Mouse (Mus musculus): Measurements from ENCODE around the gene Trim16. TPM values are rescaled to one million over a fixed set of nuclear protein-coding genes. Genes with fewer than 3 reads are reported as not detected.
A peak's percentile ranks its signal among the peaks of the same experiment; 100 is the strongest.

Trim16 gene
- total RNA-seq (2021) = 1 to 10 TPM; 1.4 to 1.6 TPM
- long read RNA-seq, experiment 1, partial matches to known transcripts = 0 of 2 reads
- long read RNA-seq, experiment 1, other reads (novel, unspliced or antisense) = 0 of 2 reads
- long read RNA-seq, experiment 2, partial matches to known transcripts = 0 of 4 reads
- long read RNA-seq, experiment 2, other reads (novel, unspliced or antisense) = 2 of 4 reads

DNA sequence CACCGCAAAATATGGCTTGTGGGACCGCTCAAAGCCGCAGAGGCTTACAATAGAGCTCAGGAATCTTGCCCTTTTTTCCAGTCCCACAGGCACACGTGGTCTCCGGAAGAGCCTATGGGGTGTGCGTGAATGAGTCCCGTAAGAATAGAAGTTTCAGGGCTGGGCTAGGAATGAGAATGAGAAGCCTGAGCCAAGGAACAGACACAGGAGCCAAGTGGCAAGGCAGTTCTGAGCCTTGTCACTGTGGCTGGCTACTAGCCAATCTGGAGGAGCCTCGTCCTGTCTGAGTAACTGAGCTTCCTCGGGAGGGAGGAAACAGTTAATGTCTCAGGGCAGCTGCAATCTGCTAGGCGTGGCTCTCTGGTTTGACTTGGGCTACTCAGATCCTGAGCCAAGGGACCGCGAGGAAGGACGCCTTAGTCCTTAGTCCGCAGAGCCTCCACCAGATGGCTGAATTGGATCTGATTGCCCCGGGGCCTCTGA, at the start of gene Trim16:
Gene Trim16, plus strand, starts transcription at position 173 of the 483 bp plus-strand sequence.
- DNase-seq (ENCODE audit: low spot score in 2 of 2) = peak in 1 of 2 experiments; percentile 14
- H3K27ac ChIP-seq = peak within 1 kb of the TSS; percentile 55; the same call in 1 of the 2 replicates
- peak within 1 kb of the TSS; percentile 44 for H3K4me3 ChIP-seq
- TF ChIP-seq CTCF (conservative IDR thresholded peaks at IDR 0.05) = no peak

- H3K4me3 ChIP-seq = no peak overlapping the region
- peak in 1 of 2 experiments; percentile 13 for DNase-seq (ENCODE audit: low spot score in 2 of 2)
- no peak overlapping the region for H3K27ac ChIP-seq
- no peak for TF ChIP-seq CTCF (conservative IDR thresholded peaks at IDR 0.05)
Observed at GRCm38 (mm10) chr11:62776510-62776909, 43.5 kb upstream of the Trim16 start.

GRCm38 (mm10) chr11:62788935-62789616, 31.0 kb upstream of the Trim16 start, which contains the start of gene Zfp286:
TSS of gene Zfp286 (minus strand) at chr11:62789462.
- peak within 1 kb of the TSS; percentile 83 for H3K4me3 ChIP-seq
- 0 out of 2 replicates have a peak, but pooled peaks have one; percentile 7 for TF ChIP-seq CTCF (conservative IDR thresholded peaks at IDR 0.05)
- peak; percentile 92 to 94 for DNase-seq (ENCODE audit: low spot score in 2 of 2)
- H3K27ac ChIP-seq = peak within 1 kb of the TSS; percentile 78

DNA sequence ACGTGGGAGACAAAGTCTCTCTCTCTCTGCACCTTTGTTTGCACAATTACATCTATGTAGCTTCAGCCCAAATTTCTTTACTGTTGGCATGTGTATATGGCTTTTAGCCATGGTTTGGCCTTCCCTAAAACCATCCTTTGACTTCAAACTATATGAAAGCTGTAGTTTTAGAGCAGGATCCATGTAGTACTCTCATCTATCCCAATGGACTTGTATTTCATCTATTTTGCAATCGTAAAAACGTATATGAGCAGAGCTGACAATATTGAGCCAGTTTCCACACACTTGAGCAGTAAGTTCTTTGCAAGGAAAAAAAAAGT, 30.5 kb upstream of the Trim16 start:
- Histone ChIP-seq H3K27ac (peak overlapping the region; percentile 78), H3K4me3 (peak overlapping the region; percentile 83)
- DNase-seq (ENCODE audit: low spot score in 2 of 2) = no peak
- TF ChIP-seq CTCF (conservative IDR thresholded peaks at IDR 0.05) = no peak

GRCm38 (mm10) chr11:62804119-62804518, 15.9 kb upstream of the Trim16 start:
- Histone ChIP-seq H3K4me3 (no peak overlapping the region), H3K27ac (no peak overlapping the region)
- TF ChIP-seq CTCF (conservative IDR thresholded peaks at IDR 0.05) = no peak
- DNase-seq (ENCODE audit: low spot score in 2 of 2) = no peak

GRCm38 (mm10) chr11:62807965-62808364, 12.1 kb upstream of the Trim16 start:
- H3K4me3 ChIP-seq = no peak overlapping the region
- DNase-seq (ENCODE audit: low spot score in 2 of 2) = no peak
- no peak for TF ChIP-seq CTCF (conservative IDR thresholded peaks at IDR 0.05)
- H3K27ac ChIP-seq = no peak overlapping the region

- TF ChIP-seq CTCF (conservative IDR thresholded peaks at IDR 0.05) = peak; percentile 71
- no peak overlapping the region for H3K27ac ChIP-seq
- no peak for DNase-seq (ENCODE audit: low spot score in 2 of 2)
- no peak overlapping the region for H3K4me3 ChIP-seq
Observed at GRCm38 (mm10) chr11:62809201-62809600, 10.8 kb upstream of the Trim16 start.

DNA sequence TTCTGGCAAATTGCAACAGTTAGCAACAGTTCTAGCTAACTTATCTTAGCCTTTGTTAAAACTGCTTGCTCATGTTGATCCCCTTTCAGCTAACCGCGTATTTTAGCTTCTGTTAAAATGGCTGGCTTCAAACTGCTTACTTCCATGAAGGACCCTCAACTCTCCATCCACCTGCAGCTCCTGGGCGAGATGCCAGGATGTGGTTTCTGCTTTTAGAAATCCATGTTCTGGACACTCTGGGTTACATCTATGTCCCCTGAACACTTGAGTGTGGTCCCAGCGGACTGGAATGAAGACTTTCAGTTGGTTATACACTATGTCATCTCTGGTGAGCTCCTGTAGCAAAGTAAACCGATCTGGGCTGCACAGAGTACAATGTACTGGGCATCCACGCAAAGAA, 7.8 kb upstream of the Trim16 start:
- H3K27ac ChIP-seq = no peak overlapping the region
- no peak for DNase-seq (ENCODE audit: low spot score in 2 of 2)
- no peak overlapping the region for H3K4me3 ChIP-seq
- no peak for TF ChIP-seq CTCF (conservative IDR thresholded peaks at IDR 0.05)

GRCm38 (mm10) chr11:62813497-62813896, 6.5 kb upstream of the Trim16 start:
- no peak for DNase-seq (ENCODE audit: low spot score in 2 of 2)
- no peak overlapping the region for H3K4me3 ChIP-seq
- no peak for TF ChIP-seq CTCF (conservative IDR thresholded peaks at IDR 0.05)
- no peak overlapping the region for H3K27ac ChIP-seq

DNA sequence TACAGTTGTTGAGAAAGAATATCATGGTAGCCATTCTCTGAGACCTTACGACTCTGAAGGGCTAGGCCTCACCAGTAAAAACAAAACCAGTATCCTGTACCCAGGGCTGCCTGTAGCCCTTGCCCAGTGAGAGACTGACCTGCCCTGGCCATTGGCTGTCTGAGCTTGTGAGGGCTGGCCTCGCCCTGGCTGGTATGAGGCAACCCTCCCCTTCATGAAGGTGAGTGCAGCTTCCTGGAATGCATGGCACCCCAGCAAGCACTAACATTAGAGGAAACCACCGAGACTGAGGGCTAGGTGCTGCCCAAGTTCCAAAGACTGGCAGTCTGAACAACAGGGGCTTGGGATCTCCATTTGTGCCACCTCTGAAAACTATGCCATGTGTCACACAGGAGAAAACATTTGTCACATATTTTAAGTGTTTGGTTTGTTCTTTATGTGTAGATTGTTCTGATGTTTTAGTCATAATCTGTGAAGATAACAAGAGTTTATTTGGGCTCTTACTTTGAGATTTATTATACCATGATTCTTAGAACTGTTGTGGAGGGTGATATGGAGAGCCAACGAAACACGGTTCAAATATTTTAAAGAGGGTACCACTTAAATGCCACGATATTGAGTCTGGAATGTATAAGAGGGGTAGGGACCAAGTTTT, 5.9 kb upstream of the Trim16 start:
- no peak for TF ChIP-seq CTCF (conservative IDR thresholded peaks at IDR 0.05)
- Histone ChIP-seq H3K4me3 (no peak overlapping the region), H3K27ac (no peak overlapping the region)
- no peak for DNase-seq (ENCODE audit: low spot score in 2 of 2)

DNA sequence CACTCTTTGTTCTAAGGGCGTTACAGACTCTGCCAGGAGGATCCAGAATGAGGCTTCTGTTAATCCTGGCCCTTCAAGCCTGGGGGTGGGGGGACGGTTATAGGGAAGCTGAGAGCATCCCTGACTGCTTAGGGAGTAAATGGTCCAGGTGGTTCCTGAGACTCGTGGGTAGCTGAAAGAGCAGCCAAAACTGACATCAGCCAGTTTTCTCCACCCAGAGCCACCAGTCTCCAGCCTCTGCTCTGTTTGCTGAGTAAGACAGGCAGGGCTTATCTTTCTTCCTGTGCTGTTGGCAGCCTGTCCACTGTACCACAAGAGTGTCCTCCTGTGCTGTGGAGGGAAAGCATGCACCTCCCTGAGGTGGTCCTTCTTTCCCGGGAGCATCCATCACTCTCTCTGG, 5.4 kb upstream of the Trim16 start:
- no peak for TF ChIP-seq CTCF (conservative IDR thresholded peaks at IDR 0.05)

DNA sequence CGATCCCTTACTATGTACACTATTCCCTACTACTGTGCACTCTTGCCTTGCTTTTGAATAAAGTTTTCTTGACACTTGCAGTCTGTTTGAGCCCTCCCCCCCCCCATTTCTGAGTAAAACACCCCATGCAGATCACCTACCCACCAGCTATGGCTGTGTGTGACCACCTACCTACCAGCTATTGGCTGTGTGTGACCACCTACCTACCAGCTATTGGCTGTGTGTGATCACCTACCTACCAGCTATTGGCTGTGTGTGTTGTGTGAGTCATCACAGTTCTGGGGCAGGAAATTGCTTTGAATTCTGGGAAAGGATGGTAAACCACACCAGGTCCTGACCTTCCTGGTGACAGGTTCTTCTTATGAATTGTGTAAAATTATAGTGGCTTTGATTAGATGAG, 4.6 kb upstream of the Trim16 start:
- no peak overlapping the region for H3K4me3 ChIP-seq
- DNase-seq (ENCODE audit: low spot score in 2 of 2) = no peak
- TF ChIP-seq CTCF (conservative IDR thresholded peaks at IDR 0.05) = no peak
- H3K27ac ChIP-seq = no peak overlapping the region

More for the DNA sequence above, 5.4 kb upstream of the Trim16 start:
- DNase-seq (ENCODE audit: low spot score in 2 of 2) = no peak
- Histone ChIP-seq H3K4me3 (no peak overlapping the region), H3K27ac (no peak overlapping the region)

DNA sequence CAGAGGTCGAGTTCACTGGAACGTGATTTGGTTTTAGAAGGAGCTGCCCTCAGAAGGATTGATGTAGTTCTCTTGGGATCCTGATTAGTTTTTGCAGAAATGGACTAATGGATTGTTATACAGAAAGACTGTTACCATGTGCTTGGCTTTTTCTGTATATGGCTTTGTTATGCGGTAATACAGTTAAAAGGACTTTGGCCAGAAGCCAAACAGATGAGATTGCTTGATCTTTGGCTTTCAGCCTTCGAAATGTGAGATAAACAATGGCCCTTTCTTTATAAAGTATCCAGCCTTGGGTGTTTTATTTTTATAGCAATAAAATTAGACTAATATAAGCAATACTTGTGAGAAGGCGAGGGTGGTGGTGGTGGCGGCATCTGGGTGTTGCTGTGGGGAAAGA, 3.4 kb upstream of the Trim16 start:
- no peak overlapping the region for H3K4me3 ChIP-seq
- no peak overlapping the region for H3K27ac ChIP-seq
- TF ChIP-seq CTCF (conservative IDR thresholded peaks at IDR 0.05) = no peak
- DNase-seq (ENCODE audit: low spot score in 2 of 2) = no peak
